Mouse (Mus musculus) Patski (cell line): Measurements from ENCODE around the gene Gm45837. TPM values are rescaled to one million over a fixed set of nuclear protein-coding genes. Genes with fewer than 3 reads are reported as not detected.

Experiments
- ATAC-seq: fragments of 100-300 bp; one replicate; pipeline ENCODE4 v1.8.0; 2021
- CTCF ChIA-PET: fragments of 350-600 bp; sonication (Branson Sonifier 250); formaldehyde crosslinking; loops from one replicate; lab custom pipeline; 2022; ENCODE audit warnings: inconsistent platforms; lab: Charles Lee
- POLR2A ChIA-PET: fragments of 350-600 bp; sonication (Branson Sonifier 250); formaldehyde crosslinking; loops from one replicate; lab custom pipeline; 2022; ENCODE audit warnings: antibody characterized with exemption, inconsistent platforms; lab: Charles Lee
- DNase-seq: peaks from one replicate; pipeline ENCODE4 v3.0.0-alpha.2; 2011; ENCODE audit warnings: low read depth, low spot score
- H3K27me3 ChIP-seq: fragments of 371-371 bp; one replicate; pipeline ENCODE4 v1.5.1; 2021
- CTCF ChIP-seq: fragments of 100-300 bp; IDR thresholded peaks from one replicate; pipeline ENCODE4 v1.5.1; 2021
- in situ Hi-C: fragments of 300-500 bp; cut with MboI; formaldehyde crosslinking; loops from 3 replicates; pipeline ENCODE4 v1.11.1; 2018; ENCODE audit warnings: low pct_unique_long_range_greater_than_20kb, mixed read lengths
- polyA plus RNA-seq: library from polyadenylated mRNA; unstranded; gene quantifications from one replicate; pipeline ENCODE4 v1.2.3, GENCODE M21; 2021

Gene Gm45837
- polyA plus RNA-seq, 1 experiment from 2014 or later = 0.78 TPM

DNA sequence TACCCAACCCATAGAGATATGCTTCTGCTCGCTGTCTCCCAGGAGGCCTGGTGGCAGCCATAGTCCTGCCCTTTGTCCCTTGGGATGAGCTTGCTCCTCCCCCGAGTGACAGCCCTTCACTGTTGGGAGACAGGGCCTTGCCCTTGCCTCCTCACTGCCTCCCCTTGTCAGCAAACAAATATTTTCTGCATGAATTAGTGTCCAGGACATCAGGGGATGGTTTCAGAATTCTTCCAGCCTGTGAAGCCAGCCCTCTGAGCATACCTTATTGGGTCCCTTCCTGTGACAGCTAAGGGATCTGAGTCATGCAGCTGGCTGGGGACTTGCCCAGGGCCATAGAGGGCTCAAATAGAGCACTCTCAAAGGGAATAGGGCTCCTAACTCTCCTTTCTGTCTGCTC is 98.5 kb downstream of the Gm45837 start:
- in situ Hi-C loops = loop anchor here (10.0 to 25.0 kb wide), 2 partner anchors 94 to 447 kb away; partner anchors contain the start of gene Gm45837
- ATAC-seq (no peak), DNase-seq (no peak)
- no peaks in the 10 kb centered on the region for H3K27me3 ChIP-seq
- no peak for TF ChIP-seq CTCF
- POLR2A ChIA-PET = interaction anchor here (0.7 kb wide), 1 partner anchor 440 kb away, joined by 3 read pairs; no protein-coding TSS in a partner anchor
- CTCF ChIA-PET = no interaction called here

DNA sequence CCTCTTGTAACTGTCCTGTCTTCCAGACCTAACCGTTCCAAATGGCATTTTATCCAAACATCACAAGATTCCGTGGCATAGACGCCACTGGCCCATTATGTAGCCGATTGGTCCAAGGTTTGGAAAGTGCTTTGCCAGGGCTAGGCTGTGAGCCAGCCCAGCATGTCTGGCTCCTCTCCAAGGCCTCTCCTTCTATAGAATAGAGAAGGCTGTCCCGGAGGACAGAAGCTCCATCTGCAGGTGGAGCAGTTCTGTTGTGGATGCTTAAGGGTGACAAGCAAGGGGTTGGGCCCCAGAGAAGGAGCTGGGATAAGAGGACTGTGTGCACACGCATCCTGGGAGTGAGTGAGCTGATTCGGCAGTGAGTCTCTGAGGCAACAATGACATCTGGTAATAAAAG is 103.0 kb downstream of the Gm45837 start:
- no peak for TF ChIP-seq CTCF
- H3K27me3 ChIP-seq = peaks cover 6% of the 10 kb centered on the region
- CTCF ChIA-PET = no interaction called here
- no peak for ATAC-seq
- POLR2A ChIA-PET = no interaction called here
- no peak for DNase-seq
- in situ Hi-C loops = loop anchor here (25.0 kb wide), 1 partner anchor 451 kb away; no protein-coding TSS in a partner anchor

GRCm38 (mm10) chr7:101514768-101515167 is 104.1 kb downstream of the Gm45837 start:
- TF ChIP-seq CTCF = no peak
- ATAC-seq (no peak), DNase-seq (no peak)
- ChIA-PET CTCF (interaction anchor here (1.0 kb wide), 1 partner anchor 23 kb away, joined by 3 read pairs; no protein-coding TSS in a partner anchor), POLR2A (interaction anchor here (0.7 kb wide), 1 partner anchor 10 kb away, joined by 3 read pairs; no protein-coding TSS in a partner anchor)
- peaks cover 6% of the 10 kb centered on the region for H3K27me3 ChIP-seq
- in situ Hi-C loops = loop anchor here (25.0 kb wide), 1 partner anchor 452 kb away; no protein-coding TSS in a partner anchor

GRCm38 (mm10) chr7:101515295-101515694 is 104.6 kb downstream of the Gm45837 start:
- ATAC-seq (no peak), DNase-seq (no peak)
- in situ Hi-C loops = loop anchor here (25.0 kb wide), 1 partner anchor 453 kb away; no protein-coding TSS in a partner anchor
- ChIA-PET CTCF (interaction anchor here (1.0 kb wide), 1 partner anchor 22 kb away, joined by 3 read pairs; no protein-coding TSS in a partner anchor), POLR2A (interaction anchor here (0.7 kb wide), 1 partner anchor 10 kb away, joined by 3 read pairs; no protein-coding TSS in a partner anchor)
- no peak for TF ChIP-seq CTCF
- H3K27me3 ChIP-seq = peaks cover 6% of the 10 kb centered on the region

DNA sequence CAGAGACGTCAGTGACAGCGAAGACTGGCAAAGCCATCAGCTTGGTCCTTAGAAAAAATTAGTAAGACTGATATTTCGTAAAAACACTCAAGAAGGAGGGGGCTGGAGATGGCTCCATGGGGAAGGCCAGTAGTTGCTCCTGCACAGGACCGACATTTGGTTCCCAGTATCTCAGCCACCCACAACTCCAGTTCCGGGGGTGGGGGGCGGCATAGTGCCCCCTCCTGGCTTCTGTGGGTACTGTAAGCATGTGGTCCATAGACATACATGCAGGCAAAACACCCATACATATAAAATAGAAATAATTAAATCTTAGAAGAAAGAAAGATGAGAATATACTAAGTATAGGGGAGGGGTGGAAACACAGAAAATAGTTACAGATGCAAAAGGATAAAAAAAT is 105.8 kb downstream of the Gm45837 start:
- ATAC-seq = no peak
- ChIA-PET CTCF (no interaction called here), POLR2A (no interaction called here)
- peaks cover 6% of the 10 kb centered on the region for H3K27me3 ChIP-seq
- TF ChIP-seq CTCF = no peak
- DNase-seq = no peak
- in situ Hi-C loops = loop anchor here (25.0 kb wide), 1 partner anchor 454 kb away; no protein-coding TSS in a partner anchor

- no peak for TF ChIP-seq CTCF
- DNase-seq = no peak
- peaks cover 2% of the 10 kb centered on the region for H3K27me3 ChIP-seq
- no peak for ATAC-seq
- in situ Hi-C loops = loop anchor here (25.0 kb wide), 1 partner anchor 459 kb away; no protein-coding TSS in a partner anchor
- POLR2A ChIA-PET = no interaction called here
- CTCF ChIA-PET = no interaction called here
These were observed 111.0 kb downstream of the Gm45837 start for GRCm38 (mm10) chr7:101521696-101522095.

DNA sequence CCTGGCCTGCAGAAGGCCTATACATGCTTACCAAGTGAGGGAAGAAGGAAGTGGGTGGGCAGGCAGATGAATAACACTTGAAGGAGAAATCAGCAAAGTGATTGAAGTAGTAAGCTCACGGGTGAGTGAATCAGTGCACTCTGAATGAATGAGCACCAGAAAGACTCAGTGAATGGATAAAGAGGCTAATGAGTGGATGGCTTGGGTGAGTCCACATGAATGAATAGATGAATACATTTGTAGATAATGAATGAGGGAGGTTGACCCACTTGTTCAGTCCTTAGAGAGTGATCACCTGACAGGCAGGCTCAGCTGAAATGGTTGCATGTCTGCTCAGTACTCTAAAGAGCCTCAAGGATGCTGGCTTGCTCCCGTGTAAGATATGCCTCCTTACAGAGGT is 112.5 kb downstream of the Gm45837 start:
- no peak for DNase-seq
- CTCF ChIA-PET = no interaction called here
- ATAC-seq = no peak
- in situ Hi-C loops = loop anchor here (25.0 kb wide), 1 partner anchor 461 kb away; no protein-coding TSS in a partner anchor
- H3K27me3 ChIP-seq = peaks cover under 1% of the 10 kb centered on the region
- TF ChIP-seq CTCF = no peak
- POLR2A ChIA-PET = no interaction called here

GRCm38 (mm10) chr7:101526484-101526883 is 115.8 kb downstream of the Gm45837 start:
- in situ Hi-C loops = no loop called here
- POLR2A ChIA-PET = no interaction called here

DNA sequence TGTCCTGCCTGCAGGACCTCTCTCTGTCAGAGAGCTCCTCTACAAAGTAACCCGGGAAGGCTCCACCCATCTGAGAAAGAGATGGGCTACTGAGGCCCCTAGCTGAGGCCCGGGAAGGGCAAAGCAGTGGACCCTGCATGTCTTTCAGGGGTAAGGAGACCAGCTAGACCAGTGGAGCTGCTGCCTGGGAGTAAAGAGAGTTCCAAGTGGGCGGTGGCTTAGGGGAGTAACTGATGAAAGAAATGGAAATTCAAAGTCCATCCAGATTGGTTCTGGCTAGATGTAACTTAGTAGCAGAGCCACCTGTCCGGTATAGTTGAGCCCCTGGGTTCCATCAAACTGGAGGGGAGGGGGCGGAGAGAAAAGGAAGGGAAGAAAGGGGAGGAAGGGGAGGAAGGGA is 123.7 kb downstream of the Gm45837 start:
- DNase-seq (no peak), ATAC-seq (no peak)
- POLR2A ChIA-PET = no interaction called here
- peaks cover 14% of the 10 kb centered on the region for H3K27me3 ChIP-seq
- TF ChIP-seq CTCF = no peak
- in situ Hi-C loops = no loop called here
- CTCF ChIA-PET = no interaction called here

More at GRCm38 (mm10) chr7:101526484-101526883, 115.8 kb downstream of the Gm45837 start:
- DNase-seq = no peak
- CTCF ChIA-PET = no interaction called here
- H3K27me3 ChIP-seq = peaks cover 4% of the 10 kb centered on the region
- no peak for TF ChIP-seq CTCF
- ATAC-seq = no peak

GRCm38 (mm10) chr7:101535102-101535501 is 124.4 kb downstream of the Gm45837 start:
- POLR2A ChIA-PET = no interaction called here
- in situ Hi-C loops = no loop called here
- CTCF ChIA-PET = no interaction called here
- ATAC-seq (no peak), DNase-seq (no peak)
- no peak for TF ChIP-seq CTCF
- H3K27me3 ChIP-seq = peaks cover 17% of the 10 kb centered on the region

DNA sequence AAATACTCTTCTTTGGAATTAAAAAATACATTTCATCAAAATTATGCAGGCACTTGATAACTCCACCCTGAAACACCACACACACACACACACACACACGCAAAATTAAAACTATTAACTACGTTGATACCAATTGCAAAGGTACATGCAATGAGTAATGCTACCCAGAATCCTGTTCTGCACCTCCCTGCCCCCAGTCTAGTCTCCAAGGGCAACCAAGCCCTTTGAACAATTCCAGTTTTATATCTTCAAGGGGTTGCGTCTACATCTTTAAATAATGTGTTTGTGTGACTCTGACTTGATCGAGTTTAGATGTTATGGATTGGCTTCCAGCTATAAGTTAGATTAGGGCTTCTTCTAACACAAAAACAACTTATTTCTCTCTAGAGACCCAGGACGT is 124.8 kb downstream of the Gm45837 start:
- in situ Hi-C loops = no loop called here
- CTCF ChIA-PET = no interaction called here
- no peak for TF ChIP-seq CTCF
- DNase-seq = no peak
- H3K27me3 ChIP-seq = peaks cover 17% of the 10 kb centered on the region
- POLR2A ChIA-PET = no interaction called here
- ATAC-seq = no peak
